Mouse (Mus musculus) G1E (cell line): ENCODE data around the gene Heatr6.

Source experiments
- CTCF ChIP-seq: IDR thresholded peaks from 2 replicates; pipeline ENCODE4 v1.5.1; 2012; ENCODE audit warnings: low read depth, low read length, inconsistent platforms, mixed read lengths
- GATA1 ChIP-seq: IDR thresholded peaks from 2 replicates; pipeline ENCODE4 v1.6.1; 2012; ENCODE audit warnings: borderline replicate concordance, low read length, inconsistent platforms, mixed read lengths
- TAL1 ChIP-seq: conservative IDR thresholded peaks from 2 replicates; pipeline ENCODE4 v1.6.1; 2012; ENCODE audit warnings: low read depth, low read length, inconsistent platforms, mixed read lengths

DNA sequence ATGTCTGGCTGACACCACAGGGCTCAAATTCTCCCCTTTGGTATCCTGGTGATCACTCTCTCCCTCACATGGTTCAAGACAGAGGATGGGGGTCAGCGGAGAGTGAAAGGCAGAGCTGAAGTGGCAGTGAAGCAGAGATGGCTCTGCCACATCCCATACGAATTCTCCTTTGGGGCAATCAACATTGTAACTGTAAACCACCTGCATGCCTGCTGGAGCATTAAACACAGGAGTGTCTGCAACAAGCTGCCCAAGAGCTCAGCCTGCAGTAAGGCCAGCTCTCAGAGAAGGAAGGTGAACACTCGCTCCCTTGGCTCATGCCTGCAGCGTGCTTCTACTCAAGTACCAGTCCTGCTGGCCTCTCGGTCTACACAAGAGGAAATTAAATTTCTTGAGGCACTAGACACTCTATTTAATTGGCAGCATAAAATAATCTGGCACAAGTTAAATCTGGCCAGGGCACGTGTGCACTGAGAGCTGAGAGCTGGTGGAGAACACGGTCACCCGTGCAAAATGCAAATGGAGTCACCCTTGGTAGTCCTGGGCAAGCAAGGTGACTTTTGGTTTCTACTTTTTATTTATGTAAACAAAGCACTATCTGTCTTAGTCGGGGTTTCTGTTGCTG, 10.7 kb upstream of the Heatr6 start:
- no peak for TF ChIP-seq CTCF
- no peak for TF ChIP-seq GATA1
- no peak for TF ChIP-seq TAL1
